Mouse (Mus musculus): Measurements from ENCODE around the gene Prkce. TPM values are rescaled to one million over a fixed set of nuclear protein-coding genes. Genes with fewer than 3 reads are reported as not detected.

Gene Prkce
- polyA plus RNA-seq, 1 experiment from 2014 or later = 4.4 TPM

DNA sequence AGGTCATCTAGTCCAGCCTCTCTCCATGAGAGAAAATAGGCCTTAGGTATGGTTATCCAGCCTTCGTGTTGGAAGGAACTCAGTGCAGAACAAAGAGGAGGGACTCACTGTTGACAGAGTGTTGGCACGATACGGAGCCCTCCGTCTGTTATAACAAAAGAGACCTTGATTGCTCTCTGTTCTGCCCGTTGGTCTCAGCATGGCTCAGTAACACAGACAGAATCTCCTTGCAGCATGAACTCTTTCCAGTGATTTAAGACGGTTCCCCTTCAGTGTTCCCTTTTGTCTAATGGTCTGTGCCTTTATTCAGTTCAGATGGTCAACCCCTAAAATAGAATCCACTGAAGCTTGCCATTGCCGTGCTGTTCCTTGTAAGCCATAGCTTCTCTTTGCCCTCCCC is 378.9 kb downstream of the Prkce start:
- ATAC-seq (ENCODE audit: insufficient read depth, low FRiP score) = no peak
- Histone ChIP-seq H3K36me3 (ENCODE audit: control insufficient read depth, insufficient read depth, low read length) (no peaks in the 10 kb centered on the region), H3K4me1 (ENCODE audit: control insufficient read depth, insufficient read depth, low read length) (no peaks in the 10 kb centered on the region), H3K27me3 (ENCODE audit: control insufficient read depth, insufficient read depth, low read length) (no peaks in the 10 kb centered on the region), H3K9me3 (replicated peaks; ENCODE audit: control insufficient read depth, low read length) (no peaks in the 10 kb centered on the region), H3K9ac (ENCODE audit: low read length) (no peak overlapping the region), H3K4me3 (replicated peaks; ENCODE audit: low read length) (no peak overlapping the region), H3K4me2 (ENCODE audit: low read depth, low read length) (no peak overlapping the region), H3K27ac (ENCODE audit: low read length) (no peak overlapping the region)
- 73% methylated on average over 7 of the region's 7 CpGs for WGBS

DNA sequence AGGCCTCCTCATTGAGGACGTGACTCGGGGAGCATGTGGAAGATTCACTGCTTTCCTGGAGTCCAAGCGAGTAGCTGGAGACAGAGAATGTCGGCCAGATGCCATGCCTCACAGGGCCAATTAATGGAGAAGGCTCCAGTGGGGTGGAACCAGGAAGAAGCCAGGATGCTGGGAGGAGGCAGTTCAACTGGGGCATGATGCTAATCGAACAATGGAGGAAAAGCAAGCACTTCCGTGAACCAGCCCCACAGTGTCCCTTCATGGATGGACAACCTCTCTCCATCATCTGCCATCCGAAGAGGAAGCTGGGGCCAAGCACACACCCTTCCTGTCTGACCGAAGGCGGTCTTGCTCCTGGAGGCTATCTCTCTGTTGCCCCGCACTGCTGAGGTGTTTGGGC is 381.5 kb downstream of the Prkce start:
- Histone ChIP-seq H3K36me3 (ENCODE audit: control insufficient read depth, insufficient read depth, low read length) (no peaks in the 10 kb centered on the region), H3K9ac (ENCODE audit: low read length) (no peak overlapping the region), H3K4me2 (ENCODE audit: low read depth, low read length) (no peak overlapping the region), H3K27ac (ENCODE audit: low read length) (no peak overlapping the region), H3K4me1 (ENCODE audit: control insufficient read depth, insufficient read depth, low read length) (no peaks in the 10 kb centered on the region), H3K27me3 (ENCODE audit: control insufficient read depth, insufficient read depth, low read length) (no peaks in the 10 kb centered on the region), H3K9me3 (replicated peaks; ENCODE audit: control insufficient read depth, low read length) (no peaks in the 10 kb centered on the region), H3K4me3 (replicated peaks; ENCODE audit: low read length) (no peak overlapping the region)
- WGBS = 90% methylated on average over 10 of the region's 10 CpGs
- no peak for ATAC-seq (ENCODE audit: insufficient read depth, low FRiP score)

DNA sequence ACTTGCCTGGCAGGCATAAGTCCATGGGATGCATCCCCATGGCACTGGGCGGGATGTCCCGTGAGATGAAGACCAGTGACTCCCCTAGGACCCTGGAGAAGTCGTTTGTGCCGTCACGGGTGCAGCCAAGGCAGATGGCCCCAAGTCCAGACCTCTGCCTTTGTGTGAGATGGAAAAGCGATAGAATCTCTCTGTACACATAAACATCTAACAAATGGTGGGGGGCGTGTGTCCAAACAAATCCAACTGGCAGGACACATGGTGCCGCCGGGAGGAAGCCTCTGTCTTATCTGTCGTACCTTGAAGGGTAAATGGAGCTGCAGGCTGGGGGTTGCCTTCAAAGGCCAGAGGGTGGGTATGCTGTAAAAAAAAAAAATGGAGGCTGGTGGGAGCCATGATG is 384.0 kb downstream of the Prkce start:
- Histone ChIP-seq H3K4me2 (ENCODE audit: low read depth, low read length) (no peak overlapping the region), H3K9me3 (replicated peaks; ENCODE audit: control insufficient read depth, low read length) (no peaks in the 10 kb centered on the region), H3K36me3 (ENCODE audit: control insufficient read depth, insufficient read depth, low read length) (no peaks in the 10 kb centered on the region), H3K4me1 (ENCODE audit: control insufficient read depth, insufficient read depth, low read length) (no peaks in the 10 kb centered on the region), H3K4me3 (replicated peaks; ENCODE audit: low read length) (no peak overlapping the region), H3K27me3 (ENCODE audit: control insufficient read depth, insufficient read depth, low read length) (no peaks in the 10 kb centered on the region), H3K27ac (ENCODE audit: low read length) (no peak overlapping the region), H3K9ac (ENCODE audit: low read length) (no peak overlapping the region)
- ATAC-seq (ENCODE audit: insufficient read depth, low FRiP score) = no peak
- whole genome bisulfite sequencing = 63% methylated on average over 10 of the region's 10 CpGs

DNA sequence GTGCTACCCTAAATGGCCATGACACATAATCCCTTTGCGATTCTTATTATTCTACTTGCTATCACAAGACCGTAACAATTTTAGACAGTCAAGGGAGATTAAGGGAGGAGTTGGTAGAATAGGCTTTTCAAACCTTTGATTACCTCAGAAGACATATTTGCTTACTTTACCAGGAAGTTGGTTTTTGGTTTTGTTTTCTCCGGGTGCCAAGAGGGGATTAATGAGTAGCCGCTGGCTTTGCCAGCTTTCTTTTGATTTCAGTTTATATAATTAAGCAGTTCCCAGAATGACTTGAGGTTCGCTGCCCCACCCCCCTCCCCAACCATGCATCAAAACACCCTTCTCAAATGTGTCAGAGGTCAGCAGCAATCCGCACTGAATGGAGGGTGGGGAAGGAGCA is 384.4 kb downstream of the Prkce start:
- Histone ChIP-seq H3K4me3 (replicated peaks; ENCODE audit: low read length) (no peak overlapping the region), H3K27me3 (ENCODE audit: control insufficient read depth, insufficient read depth, low read length) (no peaks in the 10 kb centered on the region), H3K9ac (ENCODE audit: low read length) (no peak overlapping the region), H3K4me1 (ENCODE audit: control insufficient read depth, insufficient read depth, low read length) (no peaks in the 10 kb centered on the region), H3K27ac (ENCODE audit: low read length) (no peak overlapping the region), H3K9me3 (replicated peaks; ENCODE audit: control insufficient read depth, low read length) (no peaks in the 10 kb centered on the region), H3K36me3 (ENCODE audit: control insufficient read depth, insufficient read depth, low read length) (no peaks in the 10 kb centered on the region), H3K4me2 (ENCODE audit: low read depth, low read length) (no peak overlapping the region)
- no peak for ATAC-seq (ENCODE audit: insufficient read depth, low FRiP score)
- 54% methylated on average over 6 of the region's 6 CpGs for WGBS

DNA sequence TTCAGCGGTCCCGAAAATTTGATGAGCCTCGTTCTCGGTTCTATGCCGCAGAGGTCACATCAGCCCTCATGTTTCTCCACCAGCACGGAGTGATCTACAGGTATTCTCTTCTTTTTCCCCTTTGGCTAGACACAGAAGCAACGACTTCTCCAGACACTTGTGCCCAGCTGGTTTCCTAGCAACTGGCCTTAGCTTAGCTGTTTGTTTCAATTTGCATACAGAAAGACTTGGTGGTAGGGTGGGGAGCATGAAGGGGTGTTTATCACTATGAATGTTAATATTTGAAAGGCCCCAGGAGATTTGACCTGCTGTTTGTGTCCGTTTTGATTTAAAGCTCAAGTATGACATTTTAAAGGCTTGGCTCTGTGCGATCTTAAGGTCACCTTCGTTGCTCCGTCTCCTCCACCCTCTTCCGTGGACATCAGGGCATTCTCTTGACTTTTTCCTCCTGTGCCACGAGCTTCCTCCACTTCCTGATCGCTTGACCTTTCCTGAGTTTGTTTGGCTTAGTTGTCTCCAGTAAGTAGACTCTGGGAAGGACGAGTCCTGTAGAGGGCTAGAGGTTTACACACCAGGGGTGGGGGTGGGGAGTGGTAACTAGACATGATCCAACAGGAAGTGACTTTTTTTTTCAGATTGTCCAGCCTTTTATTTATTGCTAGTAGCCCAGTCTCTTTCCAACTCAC is 391.8 kb downstream of the Prkce start:
- ATAC-seq (ENCODE audit: insufficient read depth, low FRiP score) = no peak
- 52% methylated on average over 15 of the region's 15 CpGs for whole genome bisulfite sequencing
- Histone ChIP-seq H3K4me1 (ENCODE audit: control insufficient read depth, insufficient read depth, low read length) (peaks cover 13% of the 10 kb centered on the region), H3K4me2 (ENCODE audit: low read depth, low read length) (peak overlapping the region; percentile 9; the same call in 1 of the 2 replicates), H3K9me3 (replicated peaks; ENCODE audit: control insufficient read depth, low read length) (no peaks in the 10 kb centered on the region), H3K9ac (ENCODE audit: low read length) (no peak overlapping the region), H3K27me3 (ENCODE audit: control insufficient read depth, insufficient read depth, low read length) (no peaks in the 10 kb centered on the region), H3K27ac (ENCODE audit: low read length) (no peak overlapping the region), H3K36me3 (ENCODE audit: control insufficient read depth, insufficient read depth, low read length) (no peaks in the 10 kb centered on the region), H3K4me3 (replicated peaks; ENCODE audit: low read length) (no peak overlapping the region)

DNA sequence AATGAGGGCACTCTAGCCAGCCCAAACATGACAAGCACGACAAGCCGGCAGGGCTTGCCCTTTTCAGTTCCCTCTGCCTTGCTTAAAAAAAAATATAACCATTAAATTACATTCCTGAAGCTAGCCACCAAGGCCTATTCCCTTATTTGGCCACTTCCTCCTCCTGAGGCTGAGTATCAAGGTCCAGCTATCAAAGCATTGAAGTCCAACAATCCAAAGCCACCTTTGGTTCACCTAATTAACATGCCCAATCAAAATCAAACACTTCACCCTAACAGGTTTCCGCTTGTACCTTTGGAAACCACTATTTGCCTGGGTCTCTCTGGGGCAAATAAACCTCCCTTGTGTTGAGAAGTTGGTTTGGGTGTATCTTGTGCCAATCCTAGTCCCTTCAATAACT is 392.9 kb downstream of the Prkce start:
- H3K36me3 ChIP-seq (ENCODE audit: control insufficient read depth, insufficient read depth, low read length) = no peaks in the 10 kb centered on the region
- H3K27me3 ChIP-seq (ENCODE audit: control insufficient read depth, insufficient read depth, low read length) = no peaks in the 10 kb centered on the region
- no peaks in the 10 kb centered on the region for H3K9me3 ChIP-seq (replicated peaks; ENCODE audit: control insufficient read depth, low read length)
- peaks cover 13% of the 10 kb centered on the region for H3K4me1 ChIP-seq (ENCODE audit: control insufficient read depth, insufficient read depth, low read length)
- no peak overlapping the region for H3K9ac ChIP-seq (ENCODE audit: low read length)
- 0 out of 2 replicates have a peak overlapping the region, but pooled peaks have one; percentile 38 for H3K27ac ChIP-seq (ENCODE audit: low read length)
- no peak overlapping the region for H3K4me3 ChIP-seq (replicated peaks; ENCODE audit: low read length)
- WGBS = 59% methylated on average over 3 of the region's 3 CpGs
- no peak overlapping the region for H3K4me2 ChIP-seq (ENCODE audit: low read depth, low read length)
- no peak for ATAC-seq (ENCODE audit: insufficient read depth, low FRiP score)

DNA sequence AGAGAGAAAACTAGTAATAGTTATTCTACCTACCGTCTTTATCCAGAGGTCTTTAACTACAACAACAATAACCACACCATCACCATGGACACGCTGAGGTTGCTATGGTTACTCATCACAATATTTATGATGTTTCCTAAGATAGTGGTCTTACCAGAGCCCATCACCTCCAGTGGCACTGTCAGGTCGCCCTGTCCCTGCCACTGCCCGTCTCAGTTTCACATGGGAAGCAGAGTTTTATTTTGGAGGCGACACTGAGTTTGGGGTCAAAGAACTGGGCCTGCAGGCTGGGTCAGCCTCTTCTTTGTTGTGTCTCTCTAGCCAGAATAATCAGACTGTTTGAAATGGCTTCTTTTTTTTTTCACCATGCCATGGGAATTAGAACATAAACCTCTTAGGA is 402.9 kb downstream of the Prkce start:
- H3K27ac ChIP-seq (ENCODE audit: low read length) = no peak overlapping the region
- ATAC-seq (ENCODE audit: insufficient read depth, low FRiP score) = no peak

DNA sequence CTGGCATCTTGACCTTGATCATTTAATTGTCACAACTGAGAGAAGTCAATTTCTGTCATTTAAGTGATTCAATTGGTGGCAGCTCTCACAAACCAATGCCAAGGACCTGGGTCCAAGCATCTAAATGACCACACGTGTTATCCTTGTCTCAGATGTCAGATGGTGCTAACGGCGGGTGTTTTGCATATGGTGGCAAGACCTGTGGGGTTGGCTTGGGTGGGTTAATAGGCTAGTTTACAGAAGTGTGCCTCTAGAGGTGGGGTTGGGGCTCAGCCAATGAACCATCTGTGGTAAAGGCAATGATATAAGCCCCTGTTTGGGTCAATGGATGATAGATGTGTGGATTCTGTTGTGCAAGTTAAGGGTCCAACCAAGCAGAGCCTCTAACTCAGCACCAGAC is 403.7 kb downstream of the Prkce start:
- 92% methylated on average over 3 of the region's 3 CpGs for WGBS
- no peak for ATAC-seq (ENCODE audit: insufficient read depth, low FRiP score)
- Histone ChIP-seq H3K9me3 (replicated peaks; ENCODE audit: control insufficient read depth, low read length) (no peaks in the 10 kb centered on the region), H3K9ac (ENCODE audit: low read length) (no peak overlapping the region), H3K4me2 (ENCODE audit: low read depth, low read length) (no peak overlapping the region), H3K27ac (ENCODE audit: low read length) (no peak overlapping the region), H3K4me1 (ENCODE audit: control insufficient read depth, insufficient read depth, low read length) (0 out of 2 replicates have a peak, but pooled peaks cover 5% of the 10 kb centered on the region), H3K4me3 (replicated peaks; ENCODE audit: low read length) (no peak overlapping the region), H3K27me3 (ENCODE audit: control insufficient read depth, insufficient read depth, low read length) (no peaks in the 10 kb centered on the region), H3K36me3 (ENCODE audit: control insufficient read depth, insufficient read depth, low read length) (no peaks in the 10 kb centered on the region)

More for the DNA sequence above, 402.9 kb downstream of the Prkce start:
- H3K27me3 ChIP-seq (ENCODE audit: control insufficient read depth, insufficient read depth, low read length) = no peaks in the 10 kb centered on the region
- H3K4me1 ChIP-seq (ENCODE audit: control insufficient read depth, insufficient read depth, low read length) = 0 out of 2 replicates have a peak, but pooled peaks cover 5% of the 10 kb centered on the region
- no peak overlapping the region for H3K4me2 ChIP-seq (ENCODE audit: low read depth, low read length)
- no peak overlapping the region for H3K4me3 ChIP-seq (replicated peaks; ENCODE audit: low read length)
- no peaks in the 10 kb centered on the region for H3K9me3 ChIP-seq (replicated peaks; ENCODE audit: control insufficient read depth, low read length)
- H3K36me3 ChIP-seq (ENCODE audit: control insufficient read depth, insufficient read depth, low read length) = no peaks in the 10 kb centered on the region
- 70% methylated on average over 5 of the region's 5 CpGs for WGBS
- no peak overlapping the region for H3K9ac ChIP-seq (ENCODE audit: low read length)

DNA sequence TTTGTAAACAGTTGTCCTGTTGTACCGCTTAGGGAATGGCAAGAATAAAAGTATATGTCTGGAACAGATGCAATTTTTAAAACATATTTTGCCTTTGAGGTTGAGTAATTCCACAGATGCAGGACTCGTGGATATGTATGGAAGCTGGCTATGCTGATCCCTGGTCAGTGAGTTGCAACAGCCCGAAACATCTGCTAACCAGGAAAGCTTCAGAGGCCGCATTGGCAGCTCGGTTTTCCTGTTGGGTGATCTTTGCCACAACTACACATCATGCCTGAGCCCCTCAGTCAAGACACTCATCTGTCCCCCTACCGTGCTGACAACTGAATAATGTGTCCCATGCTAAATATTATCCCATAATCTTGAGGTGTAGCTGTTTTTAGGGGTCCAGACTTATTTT is 404.6 kb downstream of the Prkce start:
- Histone ChIP-seq H3K36me3 (ENCODE audit: control insufficient read depth, insufficient read depth, low read length) (no peaks in the 10 kb centered on the region), H3K4me2 (ENCODE audit: low read depth, low read length) (no peak overlapping the region), H3K27ac (ENCODE audit: low read length) (no peak overlapping the region), H3K9ac (ENCODE audit: low read length) (no peak overlapping the region), H3K4me1 (ENCODE audit: control insufficient read depth, insufficient read depth, low read length) (0 out of 2 replicates have a peak, but pooled peaks cover 5% of the 10 kb centered on the region), H3K27me3 (ENCODE audit: control insufficient read depth, insufficient read depth, low read length) (no peaks in the 10 kb centered on the region), H3K9me3 (replicated peaks; ENCODE audit: control insufficient read depth, low read length) (no peaks in the 10 kb centered on the region), H3K4me3 (replicated peaks; ENCODE audit: low read length) (no peak overlapping the region)
- ATAC-seq (ENCODE audit: insufficient read depth, low FRiP score) = no peak
- WGBS = 56% methylated on average over 6 of the region's 6 CpGs

Measured in stomach, embryonic 16.5 days (tissue).